Mouse (Mus musculus) erythroblast, embryonic 14.5 days (primary cell): ENCODE measurements around the gene Hras. TPM values are rescaled to one million over a fixed set of nuclear protein-coding genes. Genes with fewer than 3 reads are reported as not detected.

ENCODE experiments used
- H3K27me3 ChIP-seq: 2 replicates; pipeline ENCODE4 v1.6.1; 2012; ENCODE audit warnings: inconsistent platforms; ENCODE audit not compliant: control insufficient read depth
- H3K36me3 ChIP-seq: 2 replicates; pipeline ENCODE4 v1.6.1; 2012; ENCODE audit warnings: mild to moderate bottlenecking, inconsistent platforms; ENCODE audit not compliant: control insufficient read depth
- H3K4me1 ChIP-seq: 2 replicates; pipeline ENCODE4 v1.6.1; 2012; ENCODE audit warnings: inconsistent platforms; ENCODE audit not compliant: control insufficient read depth
- H3K4me3 ChIP-seq: replicated peaks from 2 replicates; pipeline ENCODE3; 2012; ENCODE audit warnings: moderate library complexity, mild to moderate bottlenecking, inconsistent platforms
- H3K9me3 ChIP-seq: 2 replicates; pipeline ENCODE4 v1.6.1; 2012; ENCODE audit warnings: low read length, inconsistent platforms, mixed read lengths; ENCODE audit not compliant: control insufficient read depth
- GATA1 ChIP-seq: IDR thresholded peaks from 2 replicates; pipeline ENCODE4 v1.6.1; 2012; ENCODE audit warnings: low read length, inconsistent platforms, mixed read lengths
- TAL1 ChIP-seq: IDR thresholded peaks from 3 replicates; pipeline ENCODE4 v1.6.1; 2012; ENCODE audit warnings: low read length, inconsistent platforms, mixed read lengths
- polyA plus RNA-seq: library from polyadenylated mRNA; stranded (reverse); fragments of >175 nt; gene quantifications from 2 replicates; pipeline ENCODE4 v1.2.3, GENCODE M21; 2012

The Hras gene
- 34.0 and 43.9 TPM in 2 replicates for polyA plus RNA-seq

- no peaks in the 10 kb centered on the region for H3K9me3 ChIP-seq
- peaks cover 62% of the 10 kb centered on the region for H3K36me3 ChIP-seq
- no peak for TF ChIP-seq TAL1
- no peak for TF ChIP-seq GATA1
- H3K4me1 ChIP-seq: peaks cover 88% of the 10 kb centered on the region
- peak within 1 kb of the TSS; percentile 78 for H3K4me3 ChIP-seq
- no peaks in the 10 kb centered on the region for H3K27me3 ChIP-seq
Measured at GRCm38 (mm10) chr7:141193948-141194347, at the start of gene Hras, which contains the start of gene Lrrc56. Gene Hras, minus strand, starts transcription at chr7:141194005. Gene Lrrc56, plus strand, starts transcription at chr7:141194157.

- no peak overlapping the region for H3K4me3 ChIP-seq
- H3K36me3 ChIP-seq: peaks cover 72% of the 10 kb centered on the region
- TF ChIP-seq GATA1 (no peak), TAL1 (no peak)
- peaks cover 3% of the 10 kb centered on the region; the same call in 1 of the 2 replicates for H3K9me3 ChIP-seq
- no peaks in the 10 kb centered on the region for H3K27me3 ChIP-seq
- H3K4me1 ChIP-seq: peaks cover 44% of the 10 kb centered on the region
Measured at GRCm38 (mm10) chr7:141231551-141231950, 37.7 kb upstream of the Hras start.

GRCm38 (mm10) chr7:141231111-141231510 lies 37.3 kb upstream of the Hras start:
- H3K4me1 ChIP-seq: peaks cover 44% of the 10 kb centered on the region

DNA sequence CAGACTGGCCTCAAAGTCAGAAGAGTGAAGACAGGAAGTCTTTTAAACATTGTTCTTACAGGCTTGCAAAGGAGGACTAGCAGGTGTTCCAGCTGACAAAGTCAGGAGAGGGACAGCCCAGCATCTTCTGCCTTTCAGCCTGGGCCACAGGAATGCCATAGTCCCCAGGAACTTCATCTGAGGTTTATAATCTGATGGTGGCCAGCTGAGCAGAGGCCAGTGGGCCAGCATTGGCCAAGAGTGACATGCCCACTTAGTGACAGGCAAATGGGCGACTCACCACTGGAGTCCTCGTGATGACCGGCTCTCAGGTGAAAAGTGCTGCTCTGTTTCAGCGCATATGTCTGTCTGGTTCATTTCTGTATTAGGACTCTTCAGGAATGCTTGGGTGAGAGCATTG lies 36.8 kb upstream of the Hras start:
- TF ChIP-seq GATA1 (no peak), TAL1 (no peak)
- peak overlapping the region; percentile 87 for H3K4me3 ChIP-seq
- peaks cover 64% of the 10 kb centered on the region for H3K36me3 ChIP-seq
- peaks cover 3% of the 10 kb centered on the region; the same call in 1 of the 2 replicates for H3K9me3 ChIP-seq
- peaks cover 44% of the 10 kb centered on the region for H3K4me1 ChIP-seq
- H3K27me3 ChIP-seq: no peaks in the 10 kb centered on the region

More at GRCm38 (mm10) chr7:141231111-141231510, 37.3 kb upstream of the Hras start:
- H3K36me3 ChIP-seq: peaks cover 69% of the 10 kb centered on the region
- no peaks in the 10 kb centered on the region for H3K27me3 ChIP-seq
- H3K4me3 ChIP-seq: no peak overlapping the region
- no peak for TF ChIP-seq GATA1
- H3K9me3 ChIP-seq: peaks cover 3% of the 10 kb centered on the region; the same call in 1 of the 2 replicates

GRCm38 (mm10) chr7:141229702-141230101 lies 35.9 kb upstream of the Hras start:
- TF ChIP-seq GATA1: no peak

GRCm38 (mm10) chr7:141228279-141229067 lies 34.7 kb upstream of the Hras start, which contains the start of gene Phrf1:
Gene Phrf1, plus strand, starts transcription at chr7:141228784.
- TF ChIP-seq GATA1: no peak
- TF ChIP-seq TAL1: no peak
- no peaks in the 10 kb centered on the region for H3K27me3 ChIP-seq

More at GRCm38 (mm10) chr7:141229702-141230101, 35.9 kb upstream of the Hras start:
- Histone ChIP-seq H3K27me3 (no peaks in the 10 kb centered on the region), H3K9me3 (peaks cover 3% of the 10 kb centered on the region; the same call in 1 of the 2 replicates), H3K4me1 (peaks cover 44% of the 10 kb centered on the region), H3K36me3 (peaks cover 55% of the 10 kb centered on the region), H3K4me3 (peak overlapping the region; percentile 87)

DNA sequence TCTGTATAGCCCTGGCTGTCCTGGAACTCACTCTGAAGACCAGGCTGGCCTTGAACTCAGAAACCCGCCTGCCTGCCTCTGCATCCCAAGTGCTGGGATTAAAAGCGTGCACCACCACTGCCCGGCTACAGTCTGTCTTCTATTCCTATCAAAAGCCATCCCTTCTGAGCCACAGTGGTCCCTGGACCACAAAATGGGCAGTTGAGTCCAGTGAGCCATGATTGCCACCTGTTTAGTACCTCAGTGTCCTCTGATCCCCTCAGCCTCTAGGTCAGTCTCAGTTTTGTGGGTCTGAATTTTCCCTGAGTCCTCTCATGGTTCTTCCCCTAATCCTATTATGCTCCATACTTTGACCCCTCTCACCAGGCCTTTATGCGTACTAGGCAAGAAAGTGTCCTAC lies 34.0 kb upstream of the Hras start:
- TF ChIP-seq GATA1: no peak
- no peak for TF ChIP-seq TAL1
- Histone ChIP-seq H3K36me3 (peaks cover 36% of the 10 kb centered on the region), H3K9me3 (peaks cover 3% of the 10 kb centered on the region; the same call in 1 of the 2 replicates), H3K4me3 (peak overlapping the region; percentile 87), H3K27me3 (no peaks in the 10 kb centered on the region), H3K4me1 (peaks cover 50% of the 10 kb centered on the region)

More at GRCm38 (mm10) chr7:141228279-141229067, 34.7 kb upstream of the Hras start, which contains the start of gene Phrf1:
- H3K4me3 ChIP-seq: peak within 1 kb of the TSS; percentile 87
- H3K4me1 ChIP-seq: peaks cover 44% of the 10 kb centered on the region
- H3K9me3 ChIP-seq: peaks cover 3% of the 10 kb centered on the region; the same call in 1 of the 2 replicates
- peaks cover 43% of the 10 kb centered on the region for H3K36me3 ChIP-seq

GRCm38 (mm10) chr7:141226535-141226934 lies 32.7 kb upstream of the Hras start:
- Histone ChIP-seq H3K36me3 (peaks cover 24% of the 10 kb centered on the region), H3K9me3 (peaks cover 3% of the 10 kb centered on the region; the same call in 1 of the 2 replicates), H3K4me1 (peaks cover 52% of the 10 kb centered on the region), H3K4me3 (no peak overlapping the region), H3K27me3 (no peaks in the 10 kb centered on the region)
- TF ChIP-seq GATA1: no peak
- TF ChIP-seq TAL1: no peak

GRCm38 (mm10) chr7:141222696-141223215 lies 29.0 kb upstream of the Hras start:
- Histone ChIP-seq H3K4me3 (peak overlapping the region; percentile 76), H3K27me3 (no peaks in the 10 kb centered on the region), H3K36me3 (peaks cover 36% of the 10 kb centered on the region), H3K4me1 (peaks cover 59% of the 10 kb centered on the region), H3K9me3 (peaks cover 3% of the 10 kb centered on the region; the same call in 1 of the 2 replicates)
- TF ChIP-seq GATA1 (no peak), TAL1 (no peak)
